Mouse (Mus musculus) ES-E14 (cell line): Measurements from ENCODE around the gene Taf5l. TPM values are rescaled to one million over a fixed set of nuclear protein-coding genes. Genes with fewer than 3 reads are reported as not detected.
"Not testable (repeated sequence)": the region's sequence is repeated elsewhere in the genome, so short reads cannot be mapped to it uniquely, and the experiment has no call there.

Experiments used
- DNase-seq: peaks from one replicate; pipeline ENCODE4 v3.0.0-alpha.2; 2013; ENCODE audit warnings: low read depth, low spot score
- H3K27ac ChIP-seq: 2 replicates; pipeline ENCODE4 v1.5.1; 2012; ENCODE audit warnings: low read depth, mild to moderate bottlenecking, low read length, moderate library complexity, mixed read lengths; ENCODE audit not compliant: poor library complexity, insufficient read depth, severe bottlenecking
- H3K36me3 ChIP-seq: 2 replicates; pipeline ENCODE4 v1.6.1; 2012; ENCODE audit warnings: mild to moderate bottlenecking, low read length, moderate library complexity, mixed read lengths; ENCODE audit not compliant: control insufficient read depth, poor library complexity, insufficient read depth, severe bottlenecking
- H3K4me1 ChIP-seq, 2 experiments: fragments of 150-350 bp in 1 of 2; sonication (generic) in 1 of 2; 2 replicates each; pipeline ENCODE4 v1.6.1; 2012; ENCODE audit warnings: low read length in 2 of 2, mild to moderate bottlenecking in 1 of 2, mixed read lengths in 1 of 2; ENCODE audit not compliant: control insufficient read depth in 2 of 2, insufficient read depth in 2 of 2, poor library complexity in 1 of 2
- H3K4me3 ChIP-seq, 2 experiments: fragments of 150-350 bp in 1 of 2; sonication (generic) in 1 of 2; 2 replicates each; pipeline ENCODE4 v1.5.1; 2012; ENCODE audit warnings: low read length in 2 of 2, low read depth in 1 of 2, mild to moderate bottlenecking in 1 of 2, mixed read lengths in 1 of 2; ENCODE audit not compliant: insufficient read depth in 1 of 2, poor library complexity in 1 of 2, severe bottlenecking in 1 of 2
- H3K9ac ChIP-seq: 2 replicates; pipeline ENCODE4 v1.6.1; 2012; ENCODE audit warnings: low read depth, mild to moderate bottlenecking, low read length, mixed read lengths; ENCODE audit not compliant: poor library complexity, insufficient read depth, severe bottlenecking
- H3K9me3 ChIP-seq: fragments of 150-350 bp; sonication (generic); 2 replicates; pipeline ENCODE4 v1.6.1; 2012; ENCODE audit warnings: low read depth, mild to moderate bottlenecking, low read length; ENCODE audit not compliant: control insufficient read depth, insufficient read depth
- CHD2 ChIP-seq: IDR thresholded peaks from 2 replicates; pipeline ENCODE4 v1.6.1; 2014; ENCODE audit warnings: mild to moderate bottlenecking, low read depth, low read length, inconsistent platforms
- HCFC1 ChIP-seq: IDR thresholded peaks from 2 replicates; pipeline ENCODE4 v1.6.1; 2012; ENCODE audit warnings: low read length, inconsistent platforms, borderline replicate concordance; ENCODE audit not compliant: insufficient read depth
- MAFK ChIP-seq: IDR thresholded peaks from 2 replicates; pipeline ENCODE4 v1.6.1; 2014; ENCODE audit warnings: mild to moderate bottlenecking, low read depth, low read length, inconsistent platforms; ENCODE audit not compliant: insufficient read depth
- ZC3H11A ChIP-seq: IDR thresholded peaks from 2 replicates; pipeline ENCODE4 v1.6.1; 2012; ENCODE audit warnings: low read depth, mild to moderate bottlenecking, inconsistent platforms, low read length, borderline replicate concordance
- ZNF384 ChIP-seq: IDR thresholded peaks from 2 replicates; pipeline ENCODE4 v1.6.1; 2012; ENCODE audit warnings: low read depth, low read length, inconsistent platforms
- in situ Hi-C, 2 experiments: fragments of 600-800 bp; cut with MboI; formaldehyde crosslinking; loops; one replicate each; pipeline ENCODE4 v1.15.1; 2025; ENCODE audit warnings: low sequenced_read_pairs in 2 of 2, inconsistent platforms in 1 of 2; ENCODE audit not compliant: unreplicated experiment in 2 of 2
- total RNA-seq: library from RNA; depleted of rRNA; stranded (reverse); fragments of 300-350 nt; gene quantifications from 2 replicates; pipeline ENCODE4 v1.2.3, GENCODE M21; 2012

Taf5l gene
- total RNA-seq, 1 experiment, result 95.4 TPM

DNA sequence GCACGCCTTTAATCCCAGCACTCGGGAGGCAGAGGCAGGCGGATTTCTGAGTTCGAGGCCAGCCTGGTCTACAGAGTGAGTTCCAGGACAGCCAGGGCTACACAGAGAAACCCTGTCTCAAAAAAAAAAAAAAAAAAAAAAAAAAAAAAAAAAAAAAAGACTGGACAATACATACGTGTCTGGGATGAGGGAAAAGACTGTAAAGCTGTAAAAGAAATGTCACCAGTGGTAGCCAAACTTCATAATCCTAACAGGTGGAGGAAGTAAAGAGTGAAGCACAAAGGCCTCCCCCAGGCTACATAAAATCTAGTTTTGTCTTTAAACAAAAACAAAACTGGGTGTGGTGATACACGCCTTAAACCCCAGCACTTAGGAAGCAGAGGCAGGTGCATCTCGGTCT, 6.9 kb downstream of the Taf5l start:
- in situ Hi-C loops, H3K9ac ChIP-seq: not testable (repeated sequence)

DNA sequence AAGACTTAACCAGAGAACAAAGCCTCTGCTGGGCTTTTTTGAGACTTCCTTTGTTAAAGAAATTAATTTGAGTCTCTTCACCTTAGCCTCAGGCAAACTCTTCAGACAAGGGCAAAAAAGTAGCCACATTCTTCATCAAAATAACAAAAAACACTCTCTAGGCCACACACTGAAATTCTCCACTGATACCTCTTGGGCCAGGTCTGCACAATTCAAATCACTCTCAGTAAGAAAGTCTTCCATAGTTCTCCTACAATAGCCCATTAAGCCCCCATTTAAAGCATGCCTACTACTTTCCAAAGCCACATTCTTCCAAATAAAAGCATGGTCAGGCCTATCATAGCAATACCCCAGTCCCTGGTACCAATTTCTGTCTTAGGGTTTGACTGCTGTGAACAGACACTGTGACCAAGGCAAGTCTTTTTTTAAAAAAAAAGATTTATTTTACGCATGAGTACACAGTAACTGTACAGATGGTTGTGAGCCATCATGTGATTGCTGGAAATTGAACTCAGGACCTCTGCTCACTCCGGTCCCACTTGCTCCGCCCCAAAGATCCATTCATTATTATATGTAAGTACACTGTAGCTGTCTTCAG, 9.1 kb downstream of the Taf5l start:
- in situ Hi-C loops, result no loop called here

More for the DNA sequence above, 6.9 kb downstream of the Taf5l start:
- H3K4me1 ChIP-seq, result peaks cover 10 to 25% of the 10 kb centered on the region in 2 experiments; a peak in 3 of 4 replicates
- peaks cover 15% of the 10 kb centered on the region for H3K36me3 ChIP-seq
- H3K4me3 ChIP-seq, DNase-seq, H3K9me3 ChIP-seq: not testable (repeated sequence)
- peak; percentile 92 for TF ChIP-seq ZNF384
- peak overlapping the region; percentile 65; the same call in 1 of the 2 replicates for H3K27ac ChIP-seq

DNA sequence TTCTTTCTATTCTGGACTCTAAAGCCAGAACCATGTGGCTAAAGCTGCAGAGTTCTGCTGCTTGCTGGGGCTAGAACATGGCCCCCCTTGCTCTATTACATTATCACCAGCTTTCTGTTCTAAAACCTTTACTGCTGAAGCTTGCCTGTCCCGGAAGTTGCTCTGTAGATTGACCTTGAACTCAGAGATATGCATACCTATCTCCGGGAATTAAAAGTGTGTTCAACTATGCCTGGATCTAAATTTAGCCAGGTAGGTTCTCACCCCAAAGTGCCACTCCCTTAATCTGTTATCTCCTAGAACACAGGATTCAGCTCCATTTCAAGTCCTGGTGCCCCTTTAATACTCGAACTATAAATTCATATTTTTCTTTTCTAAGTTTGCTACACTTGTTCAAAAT, 9.6 kb downstream of the Taf5l start:
- DNase-seq, result peak; percentile 40
- Histone ChIP-seq H3K36me3 (peaks cover 35% of the 10 kb centered on the region), H3K9me3 (no peaks in the 10 kb centered on the region), H3K27ac (peak overlapping the region; percentile 79; the same call in 1 of the 2 replicates), H3K9ac (peak overlapping the region; percentile 16; the same call in 1 of the 2 replicates), H3K4me1 (peaks cover 7 to 20% of the 10 kb centered on the region in 2 experiments; a peak in 3 of 4 replicates), H3K4me3 (peak overlapping the region in 1 of 2 experiments; percentile 33; a peak in 1 of 4 replicates)
- in situ Hi-C loops, result no loop called here
- TF ChIP-seq ZNF384 (no peak), MAFK (no peak), CHD2 (no peak), ZC3H11A (no peak), HCFC1 (no peak)

More for the DNA sequence above, 9.1 kb downstream of the Taf5l start:
- H3K9ac ChIP-seq, result peak overlapping the region; percentile 45; the same call in 1 of the 2 replicates
- no peak for TF ChIP-seq ZC3H11A
- no peak for TF ChIP-seq CHD2
- peak; percentile 91 for TF ChIP-seq ZNF384
- no peak for TF ChIP-seq MAFK
- no peaks in the 10 kb centered on the region for H3K9me3 ChIP-seq
- peak overlapping the region; percentile 93 for H3K27ac ChIP-seq
- H3K4me3 ChIP-seq, result peak overlapping the region in 1 of 2 experiments; percentile 28; a peak in 1 of 4 replicates
- DNase-seq, result peak; percentile 68
- peaks cover 7 to 20% of the 10 kb centered on the region in 2 experiments; a peak in 3 of 4 replicates for H3K4me1 ChIP-seq
- peaks cover 30% of the 10 kb centered on the region for H3K36me3 ChIP-seq

DNA sequence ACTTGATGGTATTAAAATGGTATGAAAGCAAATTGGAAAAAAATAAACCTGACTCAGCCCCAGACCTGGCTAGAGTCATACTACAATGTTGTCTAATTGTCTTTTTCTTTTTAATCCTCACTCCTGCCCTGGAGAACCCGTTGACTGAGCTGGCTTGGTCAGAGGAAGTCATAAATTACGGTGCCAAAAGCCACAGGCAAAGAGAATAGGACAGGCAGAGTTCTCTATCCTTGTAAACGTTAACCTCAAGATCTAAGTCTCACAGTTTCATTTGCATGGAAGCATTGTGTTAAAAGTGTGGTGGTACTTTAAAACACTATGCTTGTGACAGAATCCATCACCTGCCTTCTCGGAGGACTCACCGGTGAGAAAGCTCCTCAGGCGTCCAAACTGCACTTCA, 13.4 kb downstream of the Taf5l start:
- Histone ChIP-seq H3K27ac (no peak overlapping the region), H3K9me3 (no peaks in the 10 kb centered on the region), H3K9ac (no peak overlapping the region), H3K4me3 (no peak overlapping the region), H3K4me1 (peaks cover 0 to 15% of the 10 kb centered on the region in 2 experiments; a peak in 3 of 4 replicates), H3K36me3 (peaks cover 66% of the 10 kb centered on the region)
- TF ChIP-seq ZC3H11A (no peak), HCFC1 (no peak), ZNF384 (no peak), CHD2 (no peak), MAFK (no peak)
- in situ Hi-C loops, result no loop called here
- no peak for DNase-seq
